ENCODE assay signal across 8 mouse cellular contexts in the genomic region with DNA sequence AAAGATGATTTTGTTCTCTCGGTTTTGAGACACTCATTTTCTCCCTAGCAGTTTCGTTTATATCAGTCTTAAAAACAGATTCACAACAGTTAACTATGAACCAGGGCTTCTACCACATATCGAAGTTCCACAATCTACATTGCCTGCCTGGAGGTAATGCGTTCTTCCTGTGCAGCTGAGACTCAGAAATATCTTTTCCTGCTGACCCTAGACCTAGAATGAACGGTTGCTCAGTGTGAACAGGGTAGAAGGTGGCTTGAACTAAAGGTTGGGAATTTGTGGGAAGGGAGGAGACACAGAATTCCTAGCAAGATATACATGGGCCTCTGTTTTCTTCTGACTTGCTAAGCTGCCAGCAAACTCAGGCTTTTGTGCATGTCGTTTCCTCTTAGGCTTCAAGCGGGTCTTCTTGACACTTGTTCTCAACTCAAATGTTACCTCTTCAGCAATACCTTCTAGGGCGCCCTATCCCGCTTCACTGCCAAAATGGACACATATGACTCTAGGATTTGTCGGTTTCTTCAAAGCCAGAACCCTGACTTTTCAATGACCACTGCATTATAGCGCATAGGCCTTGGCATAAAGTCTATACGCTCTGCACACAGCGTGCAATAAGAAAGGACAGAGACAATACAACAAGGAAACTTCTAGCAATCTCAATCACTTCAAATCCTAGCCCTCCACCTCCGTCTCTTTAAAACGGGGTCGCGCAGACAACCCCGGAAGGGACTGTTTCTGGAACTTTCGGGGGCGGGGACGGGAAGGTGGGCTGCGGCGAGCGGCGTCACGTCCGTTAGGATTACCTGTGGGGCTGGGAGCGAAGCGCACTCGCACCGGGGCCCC. TPM values are rescaled to one million over a fixed set of nuclear protein-coding genes. Genes with fewer than 3 reads are reported as not detected.
DNase-seq lines count a peak whose midpoint lies in the region; ATAC-seq and TF ChIP-seq lines count a peak whose summit lies in the region.

No protein-coding gene starts in this region.

- H3K27me3 ChIP-seq in kidney, postnatal 0 days (ENCODE audit: insufficient read depth, low read length) = no peaks in the 10 kb centered on the region
- no peaks in the 10 kb centered on the region for H3K27me3 ChIP-seq in forebrain, embryonic 14.5 days (replicated peaks; ENCODE audit: control insufficient read depth, insufficient read depth, low read length)
- H3K27me3 ChIP-seq in liver, embryonic 15.5 days = no peaks in the 10 kb centered on the region

- intact Hi-C loops in gastrocnemius, postnatal 36 days (cut with DNase I) = loop anchor here (5.0 kb wide), 1 partner anchor 84 kb away; the partner anchor contains the start of gene Cog7

- DNase-seq in kidney, postnatal 0 days (ENCODE audit: low spot score) = peak; percentile 11
- no peak for DNase-seq in kidney, adult 9 months
- DNase-seq in MN1 (ENCODE audit: low spot score) = peak; percentile 43
- no peak for DNase-seq in forebrain, embryonic 14.5 days (ENCODE audit: low spot score)
- DNase-seq in right cerebral cortex, postnatal 25 days = no peak
- no peak for DNase-seq in Muller cell, postnatal 12 days (ENCODE audit: inconsistent ontology term)
- DNase-seq in gastrocnemius, postnatal 36 days = no peak

- peak overlapping the region; percentile 92 for H3K9ac ChIP-seq in kidney, postnatal 0 days (ENCODE audit: low read depth, low read length)
- peak overlapping the region; percentile 93 for H3K9ac ChIP-seq in forebrain, embryonic 14.5 days (ENCODE audit: low read length)
- H3K9ac ChIP-seq in liver, embryonic 15.5 days = peak overlapping the region; percentile 88

- H3K27ac ChIP-seq in kidney, postnatal 0 days = peak overlapping the region; percentile 94
- H3K27ac ChIP-seq in forebrain, embryonic 14.5 days (ENCODE audit: low read depth, low read length) = peak overlapping the region; percentile 95
- peak overlapping the region; percentile 83 for H3K27ac ChIP-seq in liver, embryonic 15.5 days (replicated peaks)

- H3K4me1 ChIP-seq in kidney, postnatal 0 days (replicated peaks; ENCODE audit: insufficient read depth, low read length) = peaks cover 4% of the 10 kb centered on the region
- peaks cover 10% of the 10 kb centered on the region for H3K4me1 ChIP-seq in forebrain, embryonic 14.5 days (ENCODE audit: control insufficient read depth, insufficient read depth, low read length)
- H3K4me1 ChIP-seq in liver, embryonic 15.5 days (replicated peaks) = peaks cover 40% of the 10 kb centered on the region

- H3K4me3 ChIP-seq in kidney, postnatal 0 days (replicated peaks; ENCODE audit: low read depth, low read length) = peak overlapping the region; percentile 97
- peak overlapping the region; percentile 100 for H3K4me3 ChIP-seq in forebrain, embryonic 14.5 days (ENCODE audit: low read depth, low read length)
- peak overlapping the region; percentile 93 for H3K4me3 ChIP-seq in liver, embryonic 15.5 days (replicated peaks)

- ATAC-seq in kidney, postnatal 0 days (replicated peaks; ENCODE audit: low FRiP score, low read depth) = no peak
- ATAC-seq in forebrain, embryonic 14.5 days = no peak
- no peak for ATAC-seq in liver, embryonic 15.5 days (ENCODE audit: insufficient read depth)

- 15% methylated on average over 31 of the region's 31 CpGs for WGBS in kidney, postnatal 0 days
- 22% methylated on average over 29 of the region's 31 CpGs for WGBS in forebrain, embryonic 14.5 days
- WGBS in liver, embryonic 15.5 days (ENCODE audit: insufficient replicate concordance) = 5% methylated on average over 31 of the region's 31 CpGs

- H3K4me2 ChIP-seq in kidney, postnatal 0 days (ENCODE audit: low read length) = peak overlapping the region; percentile 68
- peak overlapping the region; percentile 68 for H3K4me2 ChIP-seq in forebrain, embryonic 14.5 days (ENCODE audit: low read length)
- peak overlapping the region; percentile 96 for H3K4me2 ChIP-seq in liver, embryonic 15.5 days

- 0 out of 2 replicates have a peak, but pooled peaks cover 16% of the 10 kb centered on the region for H3K36me3 ChIP-seq in kidney, postnatal 0 days (ENCODE audit: insufficient read depth, low read length)
- peaks cover 33% of the 10 kb centered on the region for H3K36me3 ChIP-seq in forebrain, embryonic 14.5 days (ENCODE audit: control insufficient read depth, insufficient read depth, low read length)
- H3K36me3 ChIP-seq in liver, embryonic 15.5 days (replicated peaks) = peaks cover 21% of the 10 kb centered on the region

- TF ChIP-seq CTCF in kidney, postnatal 0 days (IDR thresholded peaks at IDR 0.05; ENCODE audit: low read depth) = no peak

- no peaks in the 10 kb centered on the region for H3K9me3 ChIP-seq in kidney, postnatal 0 days (replicated peaks; ENCODE audit: low read length)
- H3K9me3 ChIP-seq in forebrain, embryonic 14.5 days (replicated peaks; ENCODE audit: control insufficient read depth, low read length) = no peaks in the 10 kb centered on the region
- H3K9me3 ChIP-seq in liver, embryonic 15.5 days (replicated peaks) = no peaks in the 10 kb centered on the region

RNA-seq across cellular contexts. Expression of gene Ubfd1, which starts 0.7 kb away (rescaled TPM):
- 40.8 and 42.1 TPM in 2 replicates for polyA plus RNA-seq in kidney, postnatal 0 days (2015; fragmentation: Nextera tagmentation; extraction: Ambion mirVana)
- 69.9 and 76.5 TPM in 2 replicates for polyA plus RNA-seq in forebrain, embryonic 14.5 days (2014; fragmentation: Nextera tagmentation; extraction: Ambion mirVana)
- polyA plus RNA-seq in liver, embryonic 15.5 days (2015; fragmentation: Nextera tagmentation; extraction: Ambion mirVana) = 15.6 and 16.2 TPM in 2 replicates
- total RNA-seq in gastrocnemius, postnatal 36 days (2021) = 10 to 100 TPM; 20.2 to 21.3 TPM

RNA-seq across cellular contexts. Expression of gene Ears2, which starts 0.7 kb away (rescaled TPM):
- 14.6 and 14.8 TPM in 2 replicates for polyA plus RNA-seq in kidney, postnatal 0 days (2015; fragmentation: Nextera tagmentation; extraction: Ambion mirVana)
- 11.8 TPM in 2 replicates for polyA plus RNA-seq in forebrain, embryonic 14.5 days (2014; fragmentation: Nextera tagmentation; extraction: Ambion mirVana)
- 7.0 and 8.9 TPM in 2 replicates for polyA plus RNA-seq in liver, embryonic 15.5 days (2015; fragmentation: Nextera tagmentation; extraction: Ambion mirVana)
- total RNA-seq in gastrocnemius, postnatal 36 days (2021) = 1 to 10 TPM; 6.8 to 7.0 TPM

RNA-seq across cellular contexts. Expression of gene Ndufab1, which starts 35.4 kb away (rescaled TPM):
- 975 and 1,004 TPM in 2 replicates for polyA plus RNA-seq in kidney, postnatal 0 days (2015; fragmentation: Nextera tagmentation; extraction: Ambion mirVana)
- 510 and 563 TPM in 2 replicates for polyA plus RNA-seq in forebrain, embryonic 14.5 days (2014; fragmentation: Nextera tagmentation; extraction: Ambion mirVana)
- polyA plus RNA-seq in liver, embryonic 15.5 days (2015; fragmentation: Nextera tagmentation; extraction: Ambion mirVana) = 383 and 425 TPM in 2 replicates
- total RNA-seq in gastrocnemius, postnatal 36 days (2021) = 100 to 1,000 TPM; 638 to 657 TPM

RNA-seq across cellular contexts. Expression of gene Gga2, which starts 45.3 kb away (rescaled TPM):
- 55.5 and 61.1 TPM in 2 replicates for polyA plus RNA-seq in kidney, postnatal 0 days (2015; fragmentation: Nextera tagmentation; extraction: Ambion mirVana)
- 28.0 and 32.1 TPM in 2 replicates for polyA plus RNA-seq in forebrain, embryonic 14.5 days (2014; fragmentation: Nextera tagmentation; extraction: Ambion mirVana)
- 33.8 and 34.6 TPM in 2 replicates for polyA plus RNA-seq in liver, embryonic 15.5 days (2015; fragmentation: Nextera tagmentation; extraction: Ambion mirVana)
- 10 to 100 TPM; 12.9 to 14.0 TPM for total RNA-seq in gastrocnemius, postnatal 36 days (2021)

Comparison
In these comparisons a context has a peak if more than half of its experiments do, and no peak if none do; other contexts are left out.
1. DNase-seq: peak in kidney, postnatal 0 days (single experiment) and MN1 (single experiment); none in kidney, adult 9 months (single experiment), forebrain, embryonic 14.5 days (single experiment), right cerebral cortex, postnatal 25 days (single experiment), Muller cell, postnatal 12 days (single experiment) and gastrocnemius, postnatal 36 days (0 of 2).
2. Peak in every context shown above with its lines, with median percentiles within 50 percentile points of each other: H3K27ac ChIP-seq, H3K4me2 ChIP-seq, H3K4me3 ChIP-seq and H3K9ac ChIP-seq.